Mouse (Mus musculus): Measurements from ENCODE around the gene Clic5. TPM values are rescaled to one million over a fixed set of nuclear protein-coding genes. Genes with fewer than 3 reads are reported as not detected.

The Clic5 gene
- polyA plus RNA-seq, 1 experiment = 25.2 TPM

- Histone ChIP-seq H3K4me3 (ENCODE audit: insufficient read depth, low read depth, low read length) (no peak overlapping the region), H3K36me3 (ENCODE audit: control insufficient read depth, insufficient read depth, low read length) (no peaks in the 10 kb centered on the region), H3K4me1 (ENCODE audit: control insufficient read depth, insufficient read depth, low read length) (no peaks in the 10 kb centered on the region), H3K27ac (ENCODE audit: insufficient read depth, low read depth, low read length) (no peak overlapping the region), H3K27me3 (replicated peaks; ENCODE audit: control insufficient read depth, insufficient read depth, low read length) (no peaks in the 10 kb centered on the region)
- DNase-seq = no peak
- TF ChIP-seq CTCF (conservative IDR thresholded peaks at IDR 0.05; ENCODE audit: insufficient read depth, insufficient read length, low read depth, low read length) (no peak), POLR2A (IDR thresholded peaks at IDR 0.05; ENCODE audit: low read depth, low read length) (no peak)
- WGBS = 29% methylated on average over 10 of the region's 10 CpGs
Measured at GRCm38 (mm10) chr17:44327279-44328146, 139.1 kb downstream of the Clic5 start.

- Histone ChIP-seq H3K4me1 (ENCODE audit: control insufficient read depth, insufficient read depth, low read length) (no peaks in the 10 kb centered on the region), H3K27me3 (replicated peaks; ENCODE audit: control insufficient read depth, insufficient read depth, low read length) (no peaks in the 10 kb centered on the region), H3K36me3 (ENCODE audit: control insufficient read depth, insufficient read depth, low read length) (no peaks in the 10 kb centered on the region), H3K4me3 (ENCODE audit: insufficient read depth, low read depth, low read length) (no peak overlapping the region), H3K27ac (ENCODE audit: insufficient read depth, low read depth, low read length) (no peak overlapping the region)
- WGBS = 48% methylated on average over 5 of the region's 5 CpGs
- no peak for TF ChIP-seq CTCF (conservative IDR thresholded peaks at IDR 0.05; ENCODE audit: insufficient read depth, insufficient read length, low read depth, low read length)
- no peak for DNase-seq
Measured at GRCm38 (mm10) chr17:44328147-44328482, 139.7 kb downstream of the Clic5 start.

Other genes with a start within 250 kb of the Clic5 start
- 89.5 and 98.4 TPM in 2 replicates for gene Enpp5, start 109.8 kb upstream of the Clic5 start, polyA plus RNA-seq (2012; rRNA removed)
- 7.2 and 8.2 TPM in 2 replicates for gene Enpp4, start 82.8 kb upstream of the Clic5 start, polyA plus RNA-seq (2012; rRNA removed)

Data from kidney, adult 2 months (tissue).